In genomic region chr10:118141018-118141883, GRCm38 (mm10) we compare ENCODE assay signal across 8 mouse cellular contexts. TPM values are rescaled to one million over a fixed set of nuclear protein-coding genes. Genes with fewer than 3 reads are reported as not detected.
A peak's percentile ranks its signal among the peaks of the same experiment; 100 is the strongest.
DNase-seq lines count a peak whose midpoint lies in the region; ATAC-seq and TF ChIP-seq lines count a peak whose summit lies in the region.

TSS of gene Mdm1 (plus strand) at chr10:118141811.

- H3K9ac ChIP-seq in hindbrain, embryonic 13.5 days: peak within 1 kb of the TSS; percentile 79

- peak within 1 kb of the TSS; percentile 76 for H3K27ac ChIP-seq in hindbrain, embryonic 13.5 days

- ATAC-seq in Patski: peak; percentile 100
- ATAC-seq in hindbrain, embryonic 13.5 days (ENCODE audit: low FRiP score): peak; percentile 100

- peak within 1 kb of the TSS; percentile 75 for H3K4me2 ChIP-seq in hindbrain, embryonic 13.5 days

- H3K36me3 ChIP-seq in hindbrain, embryonic 13.5 days: peaks cover 10% of the 10 kb centered on the region

- WGBS in hindbrain, embryonic 13.5 days: 5% methylated on average over 45 of the region's 47 CpGs

- H3K27me3 ChIP-seq in Patski: peaks cover 4% of the 10 kb centered on the region
- H3K27me3 ChIP-seq in hindbrain, embryonic 13.5 days: no peaks in the 10 kb centered on the region

- H3K4me1 ChIP-seq in hindbrain, embryonic 13.5 days (replicated peaks): peaks cover 27% of the 10 kb centered on the region

- TF ChIP-seq CTCF in Patski (IDR thresholded peaks at IDR 0.05): no peak

- CTCF ChIA-PET in Patski (lab: Charles Lee): no interaction called here

- H3K9me3 ChIP-seq in hindbrain, embryonic 13.5 days: no peaks in the 10 kb centered on the region

- POLR2A ChIA-PET in Patski (lab: Charles Lee): no interaction called here

- peak within 1 kb of the TSS; percentile 91 for H3K4me3 ChIP-seq in hindbrain, embryonic 13.5 days

- in situ Hi-C loops in Patski (cut with MboI; ENCODE audit: low pct_unique_long_range_greater_than_20kb): no loop called here

- DNase-seq in Patski (ENCODE audit: low read depth, low spot score): peak; percentile 83
- peak; percentile 97 to 98 for DNase-seq in cerebellum, postnatal 14 days
- peak; percentile 98 for DNase-seq in frontal cortex, postnatal 14 days (ENCODE audit: low spot score in 2 of 2)
- DNase-seq in layer of hippocampus, postnatal 25 days (ENCODE audit: extremely low spot score in 1 of 2, low spot score in 1 of 2): peak; percentile 85 to 92
- peak; percentile 99 for DNase-seq in lung, postnatal 25 days (ENCODE audit: low spot score)
- DNase-seq in retina, embryonic 14.5 days (ENCODE audit: low spot score): peak; percentile 99
- DNase-seq in thymus, postnatal 4 days: peak; percentile 99

RNA-seq across cellular contexts. Expression of gene Mdm1, which starts in this region (rescaled TPM):
- 11.7 TPM for polyA plus RNA-seq in Patski (2021)
- polyA plus RNA-seq in hindbrain, embryonic 13.5 days (2015; fragmentation: Nextera tagmentation; extraction: Ambion mirVana): 36.6 and 37.1 TPM in 2 replicates
- 10 to 100 TPM in 1 of 2 experiments, 1 to 10 TPM in 1; 8.4 to 10.1 TPM for total RNA-seq in layer of hippocampus, postnatal 25 days (2021)

Comparison
In these comparisons a context has a peak if more than half of its experiments do, and no peak if none do; other contexts are left out.
1. Peak in every context shown above with its lines: DNase-seq, ATAC-seq, H3K4me3 ChIP-seq and H3K27ac ChIP-seq.